Mouse (Mus musculus) olfactory bulb, adult 2 months (tissue): ENCODE measurements around the gene Zfp609.

Experiments used
- CTCF ChIP-seq: fragments of 200-500 bp; IDR thresholded peaks from 2 replicates; pipeline ENCODE4 v1.5.1; 2012; ENCODE audit warnings: low read depth, mild to moderate bottlenecking, low read length, moderate library complexity; ENCODE audit not compliant: insufficient read depth
- POLR2A ChIP-seq: fragments of 200-500 bp; IDR thresholded peaks from 2 replicates; pipeline ENCODE4 v1.6.1; 2012; ENCODE audit warnings: mild to moderate bottlenecking, low read depth, low read length, moderate library complexity; ENCODE audit not compliant: insufficient read depth

- TF ChIP-seq CTCF (no peak), POLR2A (no peak)
Measured at GRCm38 (mm10) chr9:65839841-65840240, 12.5 kb upstream of the Zfp609 start.
